Mouse (Mus musculus) bone marrow, adult 2 months (tissue): Measurements from ENCODE around the gene Olfr615.

Source experiments
- CTCF ChIP-seq: fragments of 200-500 bp; IDR thresholded peaks from 2 replicates; pipeline ENCODE4 v1.5.1; 2011; ENCODE audit warnings: low read length, control low read depth; ENCODE audit not compliant: control insufficient read depth, insufficient read depth
- POLR2A ChIP-seq: fragments of 200-500 bp; IDR thresholded peaks from 2 replicates; pipeline ENCODE4 v1.6.1; 2011; ENCODE audit warnings: low read depth, mild to moderate bottlenecking, control low read depth, low read length, borderline replicate concordance; ENCODE audit not compliant: control insufficient read depth

GRCm38 (mm10) chr7:103572761-103573160, 16.9 kb downstream of the Olfr615 start, which contains the start of gene Olfr617:
- no peak for TF ChIP-seq CTCF
- no peak for TF ChIP-seq POLR2A
